Mouse (Mus musculus): ENCODE data around the gene Zfp811.

DNA sequence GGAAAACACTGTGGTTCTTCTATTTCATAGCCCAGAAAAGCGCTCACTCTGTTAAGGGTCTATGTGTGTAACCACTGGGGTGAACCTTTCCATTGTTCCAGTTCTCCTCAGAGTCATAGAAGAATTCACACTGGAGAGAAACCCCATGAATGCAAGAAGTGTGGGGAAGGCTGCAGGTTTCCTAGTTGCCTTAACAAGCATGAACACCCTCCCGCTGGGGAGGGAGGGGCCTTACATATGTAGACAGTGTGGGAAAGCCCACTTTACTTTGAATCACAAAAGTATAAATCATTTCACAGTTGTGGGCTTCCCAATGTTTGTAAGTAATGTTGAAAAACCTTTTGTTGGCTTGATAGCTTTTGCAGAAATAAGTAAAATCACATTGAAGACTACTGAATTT lies 31.7 kb upstream of the Zfp811 start:
- TF ChIP-seq POLR2A (IDR thresholded peaks at IDR 0.05; ENCODE audit: borderline replicate concordance, low read depth, low read length): no peak
- no peak for TF ChIP-seq CTCF (IDR thresholded peaks at IDR 0.05; ENCODE audit: low read depth, low read length)

Data from bone marrow macrophage, adult 2 months (primary cell).